Mouse (Mus musculus) embryonic facial prominence, embryonic 10.5 days (tissue): Measurements from ENCODE around the gene Pde4d. TPM values are rescaled to one million over a fixed set of nuclear protein-coding genes. Genes with fewer than 3 reads are reported as not detected.

ENCODE experiments used
- DNase-seq: peaks from one replicate; pipeline ENCODE4 v3.0.0-alpha.2; 2017; ENCODE audit warnings: low spot score
- H3K27ac ChIP-seq: fragments of 300-500 bp; sonication (generic); replicated peaks from 2 replicates; pipeline ENCODE4 v1.5.1; 2016; ENCODE audit warnings: mild to moderate bottlenecking
- H3K27me3 ChIP-seq: fragments of 300-500 bp; sonication (generic); replicated peaks from 2 replicates; pipeline ENCODE4 v1.6.1; 2016; ENCODE audit warnings: low read depth, mild to moderate bottlenecking; ENCODE audit not compliant: poor library complexity, severe bottlenecking
- H3K36me3 ChIP-seq: fragments of 300-500 bp; sonication (generic); replicated peaks from 2 replicates; pipeline ENCODE4 v1.6.1; 2016; ENCODE audit warnings: mild to moderate bottlenecking, moderate library complexity
- H3K4me1 ChIP-seq: fragments of 300-500 bp; sonication (generic); 2 replicates; pipeline ENCODE4 v1.6.1; 2016
- H3K4me3 ChIP-seq: fragments of 300-500 bp; sonication (generic); 2 replicates; pipeline ENCODE4 v1.5.1; 2016; ENCODE audit warnings: mild to moderate bottlenecking, moderate library complexity
- H3K9me3 ChIP-seq: fragments of 300-500 bp; sonication (generic); 2 replicates; pipeline ENCODE4 v1.6.1; 2016; ENCODE audit warnings: mild to moderate bottlenecking
- WGBS: fragments of 180-500 bp; shearing (Covaris S2); methylation state at CpG from one replicate; pipeline ENCODE4 v1.1.7; 2016; 5-methylcytosine and 5-hydroxymethylcytosine counted together
- polyA plus RNA-seq: library from polyadenylated mRNA; unstranded; fragments of >200 nt; fragmentation: Nextera tagmentation; extraction: Ambion mirVana; gene quantifications from 2 replicates; pipeline ENCODE4 v1.2.1, GENCODE M21; 2016

Gene Pde4d
- polyA plus RNA-seq, 1 experiment from 2014 or later: 19.7 TPM

GRCm38 (mm10) chr13:109844828-109845227 lies 1395.1 kb downstream of the Pde4d start:
- no peak for DNase-seq
- H3K36me3 ChIP-seq: no peaks in the 10 kb centered on the region
- no peak overlapping the region for H3K27ac ChIP-seq
- no peaks in the 10 kb centered on the region for H3K9me3 ChIP-seq
- no peak overlapping the region for H3K4me3 ChIP-seq
- no peaks in the 10 kb centered on the region for H3K27me3 ChIP-seq
- 90% methylated on average over 6 of the region's 6 CpGs for WGBS
- no peaks in the 10 kb centered on the region for H3K4me1 ChIP-seq

GRCm38 (mm10) chr13:109863826-109864225 lies 1414.1 kb downstream of the Pde4d start:
- no peak overlapping the region for H3K4me3 ChIP-seq
- no peak for DNase-seq
- H3K4me1 ChIP-seq: no peaks in the 10 kb centered on the region
- WGBS: 80% methylated on average over 1 of the region's 1 CpGs
- no peak overlapping the region for H3K27ac ChIP-seq
- H3K36me3 ChIP-seq: no peaks in the 10 kb centered on the region
- no peaks in the 10 kb centered on the region for H3K27me3 ChIP-seq
- H3K9me3 ChIP-seq: no peaks in the 10 kb centered on the region

- no peak overlapping the region for H3K4me3 ChIP-seq
- H3K27me3 ChIP-seq: no peaks in the 10 kb centered on the region
- H3K36me3 ChIP-seq: no peaks in the 10 kb centered on the region
- no peaks in the 10 kb centered on the region for H3K4me1 ChIP-seq
- 88% methylated on average over 6 of the region's 6 CpGs for WGBS
- DNase-seq: no peak
- no peak overlapping the region for H3K27ac ChIP-seq
- H3K9me3 ChIP-seq: no peaks in the 10 kb centered on the region
Measured at GRCm38 (mm10) chr13:109864311-109864710, 1414.6 kb downstream of the Pde4d start.

GRCm38 (mm10) chr13:109880392-109880791 lies 1430.6 kb downstream of the Pde4d start:
- no peak overlapping the region for H3K4me3 ChIP-seq
- H3K4me1 ChIP-seq: peaks cover 5% of the 10 kb centered on the region
- no peak for DNase-seq
- H3K27ac ChIP-seq: no peak overlapping the region
- H3K36me3 ChIP-seq: no peaks in the 10 kb centered on the region
- H3K9me3 ChIP-seq: no peaks in the 10 kb centered on the region
- WGBS: 53% methylated on average over 8 of the region's 8 CpGs
- no peaks in the 10 kb centered on the region for H3K27me3 ChIP-seq

GRCm38 (mm10) chr13:109881161-109881857 lies 1431.6 kb downstream of the Pde4d start:
- Histone ChIP-seq H3K36me3 (no peaks in the 10 kb centered on the region), H3K4me1 (no peaks in the 10 kb centered on the region), H3K9me3 (no peaks in the 10 kb centered on the region), H3K27ac (no peak overlapping the region), H3K27me3 (no peaks in the 10 kb centered on the region), H3K4me3 (no peak overlapping the region)
- no peak for DNase-seq
- 88% methylated on average over 11 of the region's 11 CpGs for WGBS

GRCm38 (mm10) chr13:109883636-109884035 lies 1433.9 kb downstream of the Pde4d start:
- H3K4me1 ChIP-seq: no peaks in the 10 kb centered on the region
- no peaks in the 10 kb centered on the region for H3K27me3 ChIP-seq
- no peak for DNase-seq
- no peak overlapping the region for H3K27ac ChIP-seq
- no peaks in the 10 kb centered on the region for H3K9me3 ChIP-seq
- no peak overlapping the region for H3K4me3 ChIP-seq
- 81% methylated on average over 5 of the region's 5 CpGs for WGBS
- H3K36me3 ChIP-seq: no peaks in the 10 kb centered on the region

GRCm38 (mm10) chr13:109884812-109885211 lies 1435.1 kb downstream of the Pde4d start:
- H3K27ac ChIP-seq: no peak overlapping the region
- no peaks in the 10 kb centered on the region for H3K9me3 ChIP-seq
- DNase-seq: no peak
- WGBS: 95% methylated on average over 7 of the region's 7 CpGs
- H3K27me3 ChIP-seq: no peaks in the 10 kb centered on the region
- H3K36me3 ChIP-seq: no peaks in the 10 kb centered on the region
- H3K4me1 ChIP-seq: no peaks in the 10 kb centered on the region
- H3K4me3 ChIP-seq: no peak overlapping the region

GRCm38 (mm10) chr13:109888293-109888692 lies 1438.5 kb downstream of the Pde4d start:
- Histone ChIP-seq H3K36me3 (no peaks in the 10 kb centered on the region), H3K4me1 (no peaks in the 10 kb centered on the region), H3K27me3 (no peaks in the 10 kb centered on the region), H3K9me3 (no peaks in the 10 kb centered on the region), H3K27ac (no peak overlapping the region), H3K4me3 (no peak overlapping the region)
- 72% methylated on average over 4 of the region's 4 CpGs for WGBS
- no peak for DNase-seq

GRCm38 (mm10) chr13:109891194-109891909 lies 1441.6 kb downstream of the Pde4d start:
- H3K36me3 ChIP-seq: no peaks in the 10 kb centered on the region
- H3K9me3 ChIP-seq: no peaks in the 10 kb centered on the region
- no peak for DNase-seq
- H3K27ac ChIP-seq: no peak overlapping the region
- WGBS: 80% methylated on average over 6 of the region's 6 CpGs
- H3K4me3 ChIP-seq: no peak overlapping the region
- H3K4me1 ChIP-seq: no peaks in the 10 kb centered on the region
- H3K27me3 ChIP-seq: no peaks in the 10 kb centered on the region

- no peak overlapping the region for H3K27ac ChIP-seq
- H3K4me1 ChIP-seq: no peaks in the 10 kb centered on the region
- DNase-seq: no peak
- H3K4me3 ChIP-seq: no peak overlapping the region
- WGBS: 77% methylated on average over 4 of the region's 4 CpGs
- H3K27me3 ChIP-seq: no peaks in the 10 kb centered on the region
- H3K36me3 ChIP-seq: no peaks in the 10 kb centered on the region
- no peaks in the 10 kb centered on the region for H3K9me3 ChIP-seq
Measured at GRCm38 (mm10) chr13:109891910-109892265, 1442.1 kb downstream of the Pde4d start.

GRCm38 (mm10) chr13:109899442-109900428 lies 1450.0 kb downstream of the Pde4d start:
- no peaks in the 10 kb centered on the region for H3K9me3 ChIP-seq
- WGBS: 74% methylated on average over 14 of the region's 14 CpGs

GRCm38 (mm10) chr13:109901811-109902210 lies 1452.1 kb downstream of the Pde4d start:
- H3K4me1 ChIP-seq: peaks cover 54% of the 10 kb centered on the region
- H3K27ac ChIP-seq: no peak overlapping the region
- 63% methylated on average over 5 of the region's 5 CpGs for WGBS
- H3K4me3 ChIP-seq: peak overlapping the region; percentile 90
- no peak for DNase-seq
- no peaks in the 10 kb centered on the region for H3K36me3 ChIP-seq
- peaks cover 29% of the 10 kb centered on the region for H3K27me3 ChIP-seq
- H3K9me3 ChIP-seq: no peaks in the 10 kb centered on the region

More at GRCm38 (mm10) chr13:109899442-109900428, 1450.0 kb downstream of the Pde4d start:
- H3K4me1 ChIP-seq: peaks cover 43% of the 10 kb centered on the region
- no peak for DNase-seq
- H3K4me3 ChIP-seq: no peak overlapping the region
- H3K27ac ChIP-seq: 0 out of 2 replicates have a peak overlapping the region, but pooled peaks have one; percentile 30
- no peaks in the 10 kb centered on the region for H3K36me3 ChIP-seq
- H3K27me3 ChIP-seq: peaks cover 27% of the 10 kb centered on the region
